Mouse (Mus musculus): ENCODE measurements around the gene Vmn1r53.
"Not testable (repeated sequence)": the region's sequence is repeated elsewhere in the genome, so short reads cannot be mapped to it uniquely, and the experiment has no call there.

Vmn1r53 gene

GRCm38 (mm10) chr6:90224338-90224737, at the start of gene Vmn1r53:
Vmn1r53 (minus strand) TSS chr6:90224438.
- no peak for DNase-seq (ENCODE audit: low read depth)

GRCm38 (mm10) chr6:90246000-90246399, 21.8 kb upstream of the Vmn1r53 start, which contains the start of gene Vmn1r54:
Vmn1r54 (plus strand) TSS chr6:90246300.
- DNase-seq (ENCODE audit: low read depth): no peak

GRCm38 (mm10) chr6:90244019-90244418, 19.8 kb upstream of the Vmn1r53 start:
- no peak for DNase-seq (ENCODE audit: low read depth)

DNA sequence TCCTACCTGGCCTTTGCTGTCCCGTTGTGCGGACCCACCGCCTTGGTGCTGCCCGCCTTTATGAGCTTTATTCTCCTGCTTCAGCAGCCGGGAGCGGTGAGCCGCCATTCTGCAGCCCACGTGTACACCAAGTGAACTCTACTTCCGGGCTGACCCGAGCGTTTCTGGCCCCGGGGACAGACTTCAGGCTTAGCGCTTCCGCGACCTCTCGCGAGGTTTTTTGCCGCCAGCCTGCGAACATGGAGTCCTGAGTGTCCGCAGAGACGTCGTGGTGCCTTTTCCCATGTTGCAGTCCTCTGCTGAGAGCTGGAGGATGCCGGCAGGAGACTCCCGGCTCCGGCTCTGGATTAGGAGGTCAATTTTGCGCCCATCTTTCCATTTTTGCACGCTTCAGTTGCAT, 8.4 kb upstream of the Vmn1r53 start:
- no peak for DNase-seq (ENCODE audit: low read depth)

DNA sequence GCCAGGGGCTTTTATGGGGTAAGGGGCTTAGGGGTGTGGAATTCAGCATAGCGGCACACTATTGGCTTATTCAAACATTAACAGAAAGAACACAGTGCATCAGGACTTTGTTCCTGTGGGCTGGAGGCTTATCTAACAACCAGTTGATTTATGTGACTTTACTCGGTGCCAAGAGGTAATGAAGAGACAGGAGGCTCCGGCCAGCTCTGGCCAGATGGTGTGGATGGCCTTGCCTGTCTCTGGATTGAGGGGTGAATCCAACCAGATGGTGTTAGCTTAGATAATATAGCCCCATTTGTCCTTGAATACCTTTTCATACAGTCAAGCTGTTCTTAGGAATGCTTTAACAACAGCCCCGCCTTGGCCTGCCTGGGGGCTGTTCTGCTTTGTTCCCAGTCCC, 7.9 kb upstream of the Vmn1r53 start:
- not testable (repeated sequence) for DNase-seq (ENCODE audit: low read depth)

DNA sequence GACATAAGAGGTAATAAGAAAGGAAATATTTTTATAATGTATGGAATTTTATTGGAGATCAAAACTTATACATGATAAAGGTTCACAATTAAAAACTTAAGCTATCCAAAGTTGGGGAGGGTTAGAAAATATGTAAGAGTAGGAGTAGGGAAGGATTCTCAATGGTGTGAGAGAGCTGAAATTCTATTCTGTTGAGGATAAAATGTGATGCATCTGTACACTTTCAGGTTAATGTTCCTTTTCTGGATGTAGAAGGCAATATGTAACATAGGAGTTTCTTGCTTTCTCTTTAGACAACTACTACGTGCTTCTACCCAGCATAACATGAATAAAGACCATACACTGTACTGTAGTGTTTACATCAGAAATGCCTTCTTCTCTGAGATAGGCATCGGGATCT, 21.7 kb downstream of the Vmn1r53 start, which contains the start of gene V1ra8:
Gene V1ra8 (plus strand): TSS at position 301 of the 400 bp plus-strand sequence.
- DNase-seq (ENCODE audit: low read depth): not testable (repeated sequence)

- no peak for DNase-seq (ENCODE audit: low read depth)
These were observed 49.7 kb downstream of the Vmn1r53 start, which contains the start of gene Vmn1r52 for GRCm38 (mm10) chr6:90174508-90174907. Vmn1r52 (plus strand) TSS chr6:90174808.

Data from 416B (cell line).